Mouse (Mus musculus): ENCODE data around the gene Asprv1. TPM values are rescaled to one million over a fixed set of nuclear protein-coding genes. Genes with fewer than 3 reads are reported as not detected.
A peak's percentile ranks its signal among the peaks of the same experiment; 100 is the strongest.

The Asprv1 gene
- 0.67 and 0.96 TPM in 2 replicates for polyA plus RNA-seq (2012; ENCODE audit: insufficient read depth, insufficient read length, missing spikeins)

GRCm38 (mm10) chr6:86627946-86628345, at the start of gene Asprv1:
Gene Asprv1 (plus strand): TSS chr6:86628164.
- no peak within 1 kb of the TSS for H3K4me3 ChIP-seq (ENCODE audit: insufficient read depth, low read depth, low read length)
- no peaks in the 10 kb centered on the region for H3K4me1 ChIP-seq (ENCODE audit: control insufficient read depth, insufficient read depth, insufficient read length, low read length)
- H3K27ac ChIP-seq (replicated peaks; ENCODE audit: low read depth, low read length) = no peak within 1 kb of the TSS

GRCm38 (mm10) chr6:86578396-86578795, 49.6 kb upstream of the Asprv1 start:
- Histone ChIP-seq H3K27ac (replicated peaks; ENCODE audit: low read depth, low read length) (no peak overlapping the region), H3K4me3 (ENCODE audit: insufficient read depth, low read depth, low read length) (no peak overlapping the region), H3K4me1 (ENCODE audit: control insufficient read depth, insufficient read depth, insufficient read length, low read length) (peaks cover under 1% of the 10 kb centered on the region; the same call in 1 of the 2 replicates)

- Histone ChIP-seq H3K27ac (replicated peaks; ENCODE audit: low read depth, low read length) (no peak overlapping the region), H3K4me3 (ENCODE audit: insufficient read depth, low read depth, low read length) (no peak overlapping the region), H3K4me1 (ENCODE audit: control insufficient read depth, insufficient read depth, insufficient read length, low read length) (peaks cover 9% of the 10 kb centered on the region)
These were observed 48.7 kb upstream of the Asprv1 start for GRCm38 (mm10) chr6:86579066-86579784.

GRCm38 (mm10) chr6:86579926-86580325, 48.0 kb upstream of the Asprv1 start:
- no peak overlapping the region for H3K4me3 ChIP-seq (ENCODE audit: insufficient read depth, low read depth, low read length)
- peaks cover 11% of the 10 kb centered on the region for H3K4me1 ChIP-seq (ENCODE audit: control insufficient read depth, insufficient read depth, insufficient read length, low read length)
- H3K27ac ChIP-seq (replicated peaks; ENCODE audit: low read depth, low read length) = no peak overlapping the region

- Histone ChIP-seq H3K4me1 (ENCODE audit: control insufficient read depth, insufficient read depth, insufficient read length, low read length) (peaks cover 11% of the 10 kb centered on the region), H3K4me3 (ENCODE audit: insufficient read depth, low read depth, low read length) (no peak overlapping the region), H3K27ac (replicated peaks; ENCODE audit: low read depth, low read length) (no peak overlapping the region)
These were observed 44.8 kb upstream of the Asprv1 start for GRCm38 (mm10) chr6:86583141-86583540.

GRCm38 (mm10) chr6:86583601-86584215, 44.3 kb upstream of the Asprv1 start:
- peak overlapping the region; percentile 79 for H3K27ac ChIP-seq (replicated peaks; ENCODE audit: low read depth, low read length)
- H3K4me3 ChIP-seq (ENCODE audit: insufficient read depth, low read depth, low read length) = no peak overlapping the region
- H3K4me1 ChIP-seq (ENCODE audit: control insufficient read depth, insufficient read depth, insufficient read length, low read length) = peaks cover 11% of the 10 kb centered on the region

- peak overlapping the region; percentile 49 for H3K4me3 ChIP-seq (ENCODE audit: insufficient read depth, low read depth, low read length)
- peaks cover 11% of the 10 kb centered on the region for H3K4me1 ChIP-seq (ENCODE audit: control insufficient read depth, insufficient read depth, insufficient read length, low read length)
These were observed 43.5 kb upstream of the Asprv1 start for GRCm38 (mm10) chr6:86584296-86585015.

GRCm38 (mm10) chr6:86585070-86585600, 42.8 kb upstream of the Asprv1 start:
- Histone ChIP-seq H3K4me3 (ENCODE audit: insufficient read depth, low read depth, low read length) (peak overlapping the region; percentile 49), H3K4me1 (ENCODE audit: control insufficient read depth, insufficient read depth, insufficient read length, low read length) (peaks cover 11% of the 10 kb centered on the region), H3K27ac (replicated peaks; ENCODE audit: low read depth, low read length) (peak overlapping the region; percentile 79)

More at GRCm38 (mm10) chr6:86584296-86585015, 43.5 kb upstream of the Asprv1 start:
- peak overlapping the region; percentile 79 for H3K27ac ChIP-seq (replicated peaks; ENCODE audit: low read depth, low read length)

- Histone ChIP-seq H3K4me3 (ENCODE audit: insufficient read depth, low read depth, low read length) (no peak overlapping the region), H3K27ac (replicated peaks; ENCODE audit: low read depth, low read length) (0 out of 2 replicates have a peak overlapping the region, but pooled peaks have one; percentile 79)
These were observed 41.9 kb upstream of the Asprv1 start for GRCm38 (mm10) chr6:86586070-86586469.

GRCm38 (mm10) chr6:86588429-86588828, 39.5 kb upstream of the Asprv1 start:
- Histone ChIP-seq H3K4me1 (ENCODE audit: control insufficient read depth, insufficient read depth, insufficient read length, low read length) (peaks cover 10% of the 10 kb centered on the region), H3K4me3 (ENCODE audit: insufficient read depth, low read depth, low read length) (no peak overlapping the region), H3K27ac (replicated peaks; ENCODE audit: low read depth, low read length) (no peak overlapping the region)

More at GRCm38 (mm10) chr6:86586070-86586469, 41.9 kb upstream of the Asprv1 start:
- H3K4me1 ChIP-seq (ENCODE audit: control insufficient read depth, insufficient read depth, insufficient read length, low read length) = peaks cover 11% of the 10 kb centered on the region

GRCm38 (mm10) chr6:86593146-86593897, 34.6 kb upstream of the Asprv1 start:
- H3K4me1 ChIP-seq (ENCODE audit: control insufficient read depth, insufficient read depth, insufficient read length, low read length) = no peaks in the 10 kb centered on the region
- no peak overlapping the region for H3K27ac ChIP-seq (replicated peaks; ENCODE audit: low read depth, low read length)
- no peak overlapping the region for H3K4me3 ChIP-seq (ENCODE audit: insufficient read depth, low read depth, low read length)

- no peaks in the 10 kb centered on the region for H3K4me1 ChIP-seq (ENCODE audit: control insufficient read depth, insufficient read depth, insufficient read length, low read length)
- peak overlapping the region; percentile 15; the same call in 1 of the 2 replicates for H3K4me3 ChIP-seq (ENCODE audit: insufficient read depth, low read depth, low read length)
- no peak overlapping the region for H3K27ac ChIP-seq (replicated peaks; ENCODE audit: low read depth, low read length)
These were observed 33.3 kb upstream of the Asprv1 start for GRCm38 (mm10) chr6:86594636-86595035.

- Histone ChIP-seq H3K27ac (replicated peaks; ENCODE audit: low read depth, low read length) (no peak overlapping the region), H3K4me3 (ENCODE audit: insufficient read depth, low read depth, low read length) (no peak overlapping the region), H3K4me1 (ENCODE audit: control insufficient read depth, insufficient read depth, insufficient read length, low read length) (peaks cover 6% of the 10 kb centered on the region; the same call in 1 of the 2 replicates)
These were observed 32.0 kb upstream of the Asprv1 start for GRCm38 (mm10) chr6:86595865-86596440.

- Histone ChIP-seq H3K4me3 (ENCODE audit: insufficient read depth, low read depth, low read length) (no peak overlapping the region), H3K4me1 (ENCODE audit: control insufficient read depth, insufficient read depth, insufficient read length, low read length) (peaks cover 6% of the 10 kb centered on the region; the same call in 1 of the 2 replicates), H3K27ac (replicated peaks; ENCODE audit: low read depth, low read length) (no peak overlapping the region)
These were observed 29.2 kb upstream of the Asprv1 start for GRCm38 (mm10) chr6:86598742-86599193.

Data from brown adipose tissue, adult 24 weeks (tissue).